Mouse (Mus musculus) CH12.LX (cell line): ENCODE measurements around the gene Ush2a.

Experiments used
- BHLHE40 ChIP-seq: IDR thresholded peaks from 2 replicates; pipeline ENCODE4 v1.6.1; 2011; ENCODE audit warnings: mild to moderate bottlenecking, low read depth, low read length, improper control_type of control experiment
- CTCF ChIP-seq, 2 experiments: IDR thresholded peaks in 1 of 2; conservative IDR thresholded peaks in 1 of 2; 2 replicates each; pipeline ENCODE4 v1.5.1; 2011 to 2012; ENCODE audit warnings: low read depth in 2 of 2, low read length in 2 of 2, improper control_type of control experiment in 1 of 2, inconsistent platforms in 1 of 2, mild to moderate bottlenecking in 1 of 2, moderate library complexity in 1 of 2
- HCFC1 ChIP-seq: IDR thresholded peaks from 2 replicates; pipeline ENCODE4 v1.6.1; 2012; ENCODE audit warnings: low read depth, mild to moderate bottlenecking, inconsistent platforms, low read length, improper control_type of control experiment
- MAX ChIP-seq: IDR thresholded peaks from 2 replicates; pipeline ENCODE4 v1.6.1; 2011; ENCODE audit warnings: low read length, improper control_type of control experiment
- MAZ ChIP-seq: IDR thresholded peaks from 2 replicates; pipeline ENCODE4 v1.6.1; 2012; ENCODE audit warnings: low read depth, mild to moderate bottlenecking, inconsistent platforms, low read length, improper control_type of control experiment, moderate library complexity
- POLR2A ChIP-seq: IDR thresholded peaks from 2 replicates; pipeline ENCODE4 v1.6.1; 2011; ENCODE audit warnings: low read depth, mild to moderate bottlenecking, improper control_type of control experiment, low read length
- TBP ChIP-seq: conservative IDR thresholded peaks from 2 replicates; pipeline ENCODE4 v1.6.1; 2011; ENCODE audit warnings: low read depth, low read length, improper control_type of control experiment

GRCm38 (mm10) chr1:188595251-188595650, 333.4 kb downstream of the Ush2a start:
- TF ChIP-seq BHLHE40 (no peak), MAX (no peak), POLR2A (no peak), HCFC1 (no peak), MAZ (no peak), TBP (no peak), CTCF (conservative IDR thresholded peaks at IDR 0.05 in 1 of 2, IDR thresholded peaks at IDR 0.05 in 1 of 2; ENCODE audit: low read depth in 2 of 2, low read length in 2 of 2) (no peak)
